Mouse (Mus musculus) megakaryocyte, adult 5-6 weeks (primary cell): ENCODE measurements around the gene Vmn2r52. TPM values are rescaled to one million over a fixed set of nuclear protein-coding genes. Genes with fewer than 3 reads are reported as not detected.
"Not testable (repeated sequence)": the region's sequence is repeated elsewhere in the genome, so short reads cannot be mapped to it uniquely, and the experiment has no call there.

Experiments
- ATAC-seq: 2 replicates; pipeline ENCODE4 v1.8.0; 2016; ENCODE audit warnings: mild to moderate bottlenecking, inconsistent platforms; ENCODE audit not compliant: poor library complexity, severe bottlenecking
- total RNA-seq, 2 experiments: library from RNA; stranded (forward) in 1 of 2; stranded (reverse) in 1 of 2; fragments of 153-499, 151-499 nt in 1 of 2; fragments of 221-1000, 200-1000 nt in 1 of 2; gene quantifications; 2 replicates each; pipeline versions ENCODE4 v1.2.3 to v1.2.4; 2015 to 2017

The Vmn2r52 gene
- not detected in 2 replicates for total RNA-seq (2015)
- total RNA-seq (2017) = not detected in 2 replicates

DNA sequence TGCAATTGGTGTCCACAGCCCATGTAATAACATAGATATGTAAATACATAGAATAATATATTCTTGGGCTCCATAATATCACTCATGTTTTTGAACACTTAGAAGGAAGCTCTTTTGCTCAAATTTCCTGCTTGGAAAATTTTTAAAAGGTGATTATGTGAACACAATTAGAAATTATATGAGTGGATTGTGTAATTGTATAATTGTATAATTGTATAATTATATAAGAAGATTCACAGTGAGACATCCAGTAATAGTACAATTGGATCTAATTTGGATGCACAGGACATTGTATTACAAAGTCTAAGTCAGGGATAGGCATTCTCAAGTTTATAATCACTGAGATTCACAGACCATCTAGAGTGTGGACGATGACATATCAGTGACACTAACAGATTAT is at the start of gene Vmn2r52:
Vmn2r52 (minus strand) TSS at position 101 of the 400 bp plus-strand sequence.
- no peak for ATAC-seq

GRCm38 (mm10) chr7:10105641-10106040 is 70.7 kb downstream of the Vmn2r52 start, which contains the start of gene Vmn2r51:
TSS of gene Vmn2r51 (minus strand) at chr7:10105741.
- ATAC-seq = not testable (repeated sequence)

Other genes starting within 250 kb of the Vmn2r52 start
- gene Vmn2r48, start 223.0 kb downstream of the Vmn2r52 start, total RNA-seq (2015) = not detected in 2 replicates
- gene Vmn2r48, start 223.0 kb downstream of the Vmn2r52 start, total RNA-seq (2017) = not detected in 2 replicates
- not detected in 2 replicates for gene Vmn2r49, start 184.3 kb downstream of the Vmn2r52 start, total RNA-seq (2015)
- not detected in 2 replicates for gene Vmn2r49, start 184.3 kb downstream of the Vmn2r52 start, total RNA-seq (2017)
- not detected in 2 replicates for gene Vmn2r50, start 123.3 kb downstream of the Vmn2r52 start, total RNA-seq (2015)
- gene Vmn2r50, start 123.3 kb downstream of the Vmn2r52 start, total RNA-seq (2017) = not detected in 2 replicates
- gene Vmn2r51, start 70.8 kb downstream of the Vmn2r52 start, total RNA-seq (2015) = not detected in 2 replicates
- gene Vmn2r51, start 70.8 kb downstream of the Vmn2r52 start, total RNA-seq (2017) = not detected in 2 replicates
- gene Vmn1r66, start 101.4 kb upstream of the Vmn2r52 start, total RNA-seq (2015) = not detected in 2 replicates
- gene Vmn1r66, start 101.4 kb upstream of the Vmn2r52 start, total RNA-seq (2017) = not detected in 2 replicates